Mouse (Mus musculus): Measurements from ENCODE around the gene Spon1. TPM values are rescaled to one million over a fixed set of nuclear protein-coding genes. Genes with fewer than 3 reads are reported as not detected.

The Spon1 gene
- polyA plus RNA-seq, 1 experiment from 2014 or later = 47.0 TPM

DNA sequence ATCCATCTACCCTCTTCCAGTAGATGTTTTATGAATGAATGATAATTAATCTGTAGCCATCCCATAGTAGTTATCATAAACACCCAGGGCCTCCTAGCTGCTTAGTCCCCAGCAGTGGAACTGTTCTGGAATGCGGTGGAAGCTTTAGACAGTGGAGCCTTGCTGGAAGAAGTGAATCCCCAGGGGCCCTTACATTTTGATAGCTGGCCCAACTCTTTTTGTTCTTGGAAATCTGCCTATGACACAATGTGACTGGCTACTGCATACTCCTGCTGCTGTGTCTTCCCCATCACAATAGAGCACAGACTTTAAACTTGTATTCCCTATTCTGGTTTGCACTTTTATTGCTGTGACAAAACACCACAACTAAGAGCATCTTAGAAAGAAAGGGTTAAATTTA lies 107.0 kb downstream of the Spon1 start:
- Histone ChIP-seq H3K4me2 (ENCODE audit: low read length) (no peak overlapping the region), H3K9ac (ENCODE audit: low read depth, low read length) (no peak overlapping the region), H3K9me3 (replicated peaks; ENCODE audit: control insufficient read depth, low read length, poor library complexity, severe bottlenecking) (no peaks in the 10 kb centered on the region), H3K27ac (ENCODE audit: low read length) (no peak overlapping the region), H3K4me1 (ENCODE audit: control insufficient read depth, insufficient read depth, low read length) (no peaks in the 10 kb centered on the region), H3K27me3 (ENCODE audit: control insufficient read depth, insufficient read depth, low read depth, low read length) (no peaks in the 10 kb centered on the region), H3K36me3 (ENCODE audit: control insufficient read depth, insufficient read depth, low read length) (no peaks in the 10 kb centered on the region), H3K4me3 (ENCODE audit: low read depth, low read length) (no peak overlapping the region)
- ATAC-seq = no peak
- 90% methylated on average over 1 of the region's 1 CpGs for WGBS

DNA sequence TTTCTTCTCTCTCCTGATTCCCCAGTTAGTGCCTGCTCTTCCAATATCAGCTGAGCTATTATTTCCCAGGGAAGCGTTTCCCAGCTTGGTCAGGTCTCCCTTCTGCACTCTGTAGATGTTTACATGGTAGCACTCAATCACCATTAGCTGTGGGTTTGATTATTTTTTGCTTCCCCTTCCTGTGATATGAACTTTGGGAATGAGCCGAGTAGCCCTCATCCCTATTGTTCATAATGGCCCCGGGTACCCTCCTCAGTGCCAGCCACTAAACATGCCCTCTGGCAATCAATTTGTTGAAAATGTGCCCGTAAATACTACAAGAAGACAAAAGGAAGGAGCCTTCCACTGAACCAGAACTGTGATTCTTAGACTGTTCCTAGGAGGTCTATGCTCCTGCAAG lies 111.7 kb downstream of the Spon1 start:
- Histone ChIP-seq H3K27ac (ENCODE audit: low read length) (no peak overlapping the region), H3K4me3 (ENCODE audit: low read depth, low read length) (no peak overlapping the region), H3K36me3 (ENCODE audit: control insufficient read depth, insufficient read depth, low read length) (no peaks in the 10 kb centered on the region), H3K4me1 (ENCODE audit: control insufficient read depth, insufficient read depth, low read length) (peaks cover 7% of the 10 kb centered on the region), H3K27me3 (ENCODE audit: control insufficient read depth, insufficient read depth, low read depth, low read length) (no peaks in the 10 kb centered on the region), H3K4me2 (ENCODE audit: low read length) (no peak overlapping the region), H3K9ac (ENCODE audit: low read depth, low read length) (no peak overlapping the region), H3K9me3 (replicated peaks; ENCODE audit: control insufficient read depth, low read length, poor library complexity, severe bottlenecking) (no peaks in the 10 kb centered on the region)
- ATAC-seq = no peak
- WGBS = 89% methylated on average over 4 of the region's 4 CpGs

DNA sequence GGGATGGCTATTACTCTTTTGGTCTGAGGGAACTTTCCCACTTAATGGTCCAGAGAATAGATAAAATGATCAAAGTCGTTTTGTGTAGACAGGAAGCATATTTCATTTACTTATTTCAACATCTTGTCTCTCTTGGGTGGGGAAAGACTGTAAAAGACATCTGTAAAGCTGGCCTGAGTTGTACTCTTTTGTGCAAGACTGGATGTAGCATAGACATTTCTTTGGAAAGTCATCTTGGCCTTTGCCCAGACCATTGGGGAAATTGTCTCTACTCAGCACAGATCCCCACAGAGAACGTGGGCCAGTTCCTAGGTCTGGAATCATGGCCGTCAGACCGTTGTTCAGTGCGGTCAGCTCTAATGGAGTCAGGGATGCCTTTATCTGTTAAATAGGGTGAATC lies 112.1 kb downstream of the Spon1 start:
- H3K36me3 ChIP-seq (ENCODE audit: control insufficient read depth, insufficient read depth, low read length) = no peaks in the 10 kb centered on the region
- no peak for ATAC-seq
- peaks cover 7% of the 10 kb centered on the region for H3K4me1 ChIP-seq (ENCODE audit: control insufficient read depth, insufficient read depth, low read length)
- no peak overlapping the region for H3K4me3 ChIP-seq (ENCODE audit: low read depth, low read length)
- no peak overlapping the region for H3K4me2 ChIP-seq (ENCODE audit: low read length)
- no peak overlapping the region for H3K27ac ChIP-seq (ENCODE audit: low read length)
- no peaks in the 10 kb centered on the region for H3K9me3 ChIP-seq (replicated peaks; ENCODE audit: control insufficient read depth, low read length, poor library complexity, severe bottlenecking)
- no peaks in the 10 kb centered on the region for H3K27me3 ChIP-seq (ENCODE audit: control insufficient read depth, insufficient read depth, low read depth, low read length)
- 90% methylated on average over 5 of the region's 5 CpGs for WGBS
- H3K9ac ChIP-seq (ENCODE audit: low read depth, low read length) = no peak overlapping the region

DNA sequence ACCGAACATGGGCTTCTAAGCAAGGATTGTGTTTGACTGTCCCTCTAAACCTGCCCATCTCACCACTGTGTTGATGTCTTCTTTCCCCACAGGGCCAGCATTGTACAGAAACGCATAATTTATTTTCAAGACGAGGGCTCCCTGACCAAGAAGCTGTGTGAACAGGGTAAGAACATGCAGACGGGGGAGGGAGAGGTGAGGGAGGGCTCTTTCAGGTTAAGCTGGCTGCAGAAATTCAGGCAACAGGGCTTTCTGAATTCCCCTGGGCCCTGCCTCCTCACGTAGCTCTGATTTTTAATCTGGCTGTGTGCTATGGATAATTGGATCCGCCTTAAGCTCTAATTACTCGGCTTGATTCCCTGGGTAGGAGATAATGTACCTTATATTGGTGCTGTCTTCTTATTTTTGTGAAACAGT lies 113.3 kb downstream of the Spon1 start:
- Histone ChIP-seq H3K27ac (ENCODE audit: low read length) (peak overlapping the region; percentile 55), H3K9ac (ENCODE audit: low read depth, low read length) (no peak overlapping the region), H3K27me3 (ENCODE audit: control insufficient read depth, insufficient read depth, low read depth, low read length) (no peaks in the 10 kb centered on the region), H3K36me3 (ENCODE audit: control insufficient read depth, insufficient read depth, low read length) (no peaks in the 10 kb centered on the region), H3K4me3 (ENCODE audit: low read depth, low read length) (no peak overlapping the region), H3K4me1 (ENCODE audit: control insufficient read depth, insufficient read depth, low read length) (peaks cover 7% of the 10 kb centered on the region), H3K4me2 (ENCODE audit: low read length) (no peak overlapping the region), H3K9me3 (replicated peaks; ENCODE audit: control insufficient read depth, low read length, poor library complexity, severe bottlenecking) (no peaks in the 10 kb centered on the region)
- ATAC-seq = peak; percentile 70
- WGBS = 21% methylated on average over 7 of the region's 7 CpGs

DNA sequence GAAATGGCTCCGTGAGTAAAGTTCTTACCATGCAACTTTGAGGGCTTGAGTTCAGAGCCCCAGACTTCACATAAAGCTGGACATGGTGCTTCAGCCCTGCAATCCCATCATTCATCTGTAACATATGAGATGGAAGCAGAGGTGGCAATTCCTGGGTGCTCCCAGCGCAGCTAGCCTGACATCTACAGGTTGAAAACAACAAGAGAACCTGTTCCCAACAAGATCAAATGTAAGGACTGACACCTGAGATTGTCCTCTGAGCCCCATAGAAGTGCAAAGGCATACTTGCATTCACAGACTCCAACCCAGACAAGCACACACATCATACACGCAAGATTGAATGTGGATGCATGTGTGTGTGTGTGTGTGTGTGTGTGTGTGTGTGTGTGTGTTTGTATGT lies 114.2 kb downstream of the Spon1 start:
- no peak overlapping the region for H3K27ac ChIP-seq (ENCODE audit: low read length)
- no peak overlapping the region for H3K9ac ChIP-seq (ENCODE audit: low read depth, low read length)
- H3K9me3 ChIP-seq (replicated peaks; ENCODE audit: control insufficient read depth, low read length, poor library complexity, severe bottlenecking) = no peaks in the 10 kb centered on the region
- 86% methylated on average over 3 of the region's 3 CpGs for WGBS
- no peaks in the 10 kb centered on the region for H3K36me3 ChIP-seq (ENCODE audit: control insufficient read depth, insufficient read depth, low read length)
- H3K4me3 ChIP-seq (ENCODE audit: low read depth, low read length) = no peak overlapping the region
- no peaks in the 10 kb centered on the region for H3K27me3 ChIP-seq (ENCODE audit: control insufficient read depth, insufficient read depth, low read depth, low read length)
- peaks cover 7% of the 10 kb centered on the region for H3K4me1 ChIP-seq (ENCODE audit: control insufficient read depth, insufficient read depth, low read length)
- no peak for ATAC-seq
- H3K4me2 ChIP-seq (ENCODE audit: low read length) = no peak overlapping the region

DNA sequence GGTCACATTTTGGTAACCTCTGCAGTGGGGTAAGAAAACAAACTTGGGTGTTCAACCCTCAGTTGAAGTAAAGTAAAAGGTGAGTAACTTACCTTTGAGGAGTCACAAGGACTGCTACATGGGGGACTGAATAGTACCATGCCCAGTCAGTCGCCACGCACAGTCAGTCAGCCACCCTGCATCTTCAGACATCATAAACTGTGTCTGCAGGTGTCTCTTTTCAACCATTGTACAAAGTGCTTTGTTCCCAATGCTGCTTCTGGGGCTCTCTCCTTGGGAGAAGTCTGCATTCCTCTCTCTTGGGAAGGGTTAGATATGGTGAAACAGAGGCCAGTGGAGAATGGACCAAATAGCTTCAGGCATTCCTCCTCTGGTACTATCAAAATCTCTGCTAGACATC lies 125.0 kb downstream of the Spon1 start:
- no peak overlapping the region for H3K4me2 ChIP-seq (ENCODE audit: low read length)
- ATAC-seq = no peak
- WGBS = 98% methylated on average over 2 of the region's 2 CpGs
- no peaks in the 10 kb centered on the region for H3K27me3 ChIP-seq (ENCODE audit: control insufficient read depth, insufficient read depth, low read depth, low read length)
- no peaks in the 10 kb centered on the region for H3K4me1 ChIP-seq (ENCODE audit: control insufficient read depth, insufficient read depth, low read length)
- H3K9ac ChIP-seq (ENCODE audit: low read depth, low read length) = no peak overlapping the region
- peaks cover 5% of the 10 kb centered on the region; the same call in 1 of the 2 replicates for H3K9me3 ChIP-seq (replicated peaks; ENCODE audit: control insufficient read depth, low read length, poor library complexity, severe bottlenecking)
- no peaks in the 10 kb centered on the region for H3K36me3 ChIP-seq (ENCODE audit: control insufficient read depth, insufficient read depth, low read length)
- no peak overlapping the region for H3K27ac ChIP-seq (ENCODE audit: low read length)
- no peak overlapping the region for H3K4me3 ChIP-seq (ENCODE audit: low read depth, low read length)

DNA sequence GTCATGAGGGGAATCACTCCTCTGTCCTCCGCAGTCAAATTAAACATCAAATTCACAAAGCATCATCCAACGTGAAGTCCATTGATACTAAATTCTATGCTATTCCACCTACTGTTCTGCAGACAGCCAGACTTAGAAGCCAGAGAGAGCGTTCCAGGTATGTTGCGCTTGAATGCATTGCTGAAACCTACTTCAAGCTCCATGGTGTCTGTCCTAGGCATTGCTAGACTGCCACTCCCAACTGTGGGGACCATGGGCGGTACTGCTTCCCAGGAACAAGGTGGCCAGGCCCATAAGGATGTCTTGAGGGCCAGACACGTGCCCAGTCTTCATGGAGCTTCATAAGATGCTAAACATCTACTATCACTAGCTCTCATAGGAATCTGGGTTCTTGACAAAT lies 125.7 kb downstream of the Spon1 start:
- Histone ChIP-seq H3K27ac (ENCODE audit: low read length) (no peak overlapping the region), H3K4me1 (ENCODE audit: control insufficient read depth, insufficient read depth, low read length) (no peaks in the 10 kb centered on the region), H3K9me3 (replicated peaks; ENCODE audit: control insufficient read depth, low read length, poor library complexity, severe bottlenecking) (peaks cover 5% of the 10 kb centered on the region; the same call in 1 of the 2 replicates), H3K36me3 (ENCODE audit: control insufficient read depth, insufficient read depth, low read length) (no peaks in the 10 kb centered on the region), H3K4me2 (ENCODE audit: low read length) (no peak overlapping the region), H3K27me3 (ENCODE audit: control insufficient read depth, insufficient read depth, low read depth, low read length) (no peaks in the 10 kb centered on the region), H3K4me3 (ENCODE audit: low read depth, low read length) (no peak overlapping the region), H3K9ac (ENCODE audit: low read depth, low read length) (no peak overlapping the region)
- no peak for ATAC-seq
- WGBS = 93% methylated on average over 6 of the region's 6 CpGs

DNA sequence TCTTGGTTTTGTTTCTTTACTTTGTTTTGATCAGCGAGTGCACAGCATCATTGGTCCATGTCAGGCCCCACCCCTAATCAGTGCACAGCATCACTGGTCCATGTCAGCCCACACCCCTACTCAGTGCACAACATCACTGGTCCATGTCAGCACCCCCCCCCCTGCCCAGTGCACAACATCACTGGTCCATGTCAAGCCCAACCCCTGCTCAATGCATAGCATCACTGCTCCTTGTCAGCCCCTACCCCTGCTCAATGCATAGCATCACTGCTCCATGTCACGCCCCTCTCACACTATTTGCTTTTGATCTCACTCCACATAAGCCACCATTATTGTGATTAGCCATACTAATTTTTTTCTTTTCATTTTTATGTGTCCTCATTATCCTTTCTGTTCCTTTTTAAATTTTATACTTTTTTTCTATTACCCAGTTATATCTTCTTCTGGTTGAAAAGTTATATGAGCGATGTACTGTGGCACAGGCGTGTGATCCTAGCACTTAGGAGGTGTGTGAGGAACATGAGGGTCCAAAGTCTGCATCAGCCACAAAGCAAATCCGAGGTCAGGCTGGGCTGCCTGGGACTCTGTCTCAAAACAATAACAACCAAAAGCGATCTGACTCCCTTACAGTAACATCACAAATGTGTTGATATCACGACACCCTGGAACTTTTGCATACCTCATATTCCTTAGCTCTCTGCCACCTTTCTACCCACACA lies 128.3 kb downstream of the Spon1 start:
- Histone ChIP-seq H3K4me1 (ENCODE audit: control insufficient read depth, insufficient read depth, low read length) (no peaks in the 10 kb centered on the region), H3K9ac (ENCODE audit: low read depth, low read length) (no peak overlapping the region), H3K27me3 (ENCODE audit: control insufficient read depth, insufficient read depth, low read depth, low read length) (no peaks in the 10 kb centered on the region), H3K27ac (ENCODE audit: low read length) (no peak overlapping the region), H3K4me2 (ENCODE audit: low read length) (no peak overlapping the region), H3K36me3 (ENCODE audit: control insufficient read depth, insufficient read depth, low read length) (no peaks in the 10 kb centered on the region), H3K9me3 (replicated peaks; ENCODE audit: control insufficient read depth, low read length, poor library complexity, severe bottlenecking) (peaks cover 5% of the 10 kb centered on the region; the same call in 1 of the 2 replicates), H3K4me3 (ENCODE audit: low read depth, low read length) (no peak overlapping the region)
- WGBS = 87% methylated on average over 7 of the region's 7 CpGs
- no peak for ATAC-seq

DNA sequence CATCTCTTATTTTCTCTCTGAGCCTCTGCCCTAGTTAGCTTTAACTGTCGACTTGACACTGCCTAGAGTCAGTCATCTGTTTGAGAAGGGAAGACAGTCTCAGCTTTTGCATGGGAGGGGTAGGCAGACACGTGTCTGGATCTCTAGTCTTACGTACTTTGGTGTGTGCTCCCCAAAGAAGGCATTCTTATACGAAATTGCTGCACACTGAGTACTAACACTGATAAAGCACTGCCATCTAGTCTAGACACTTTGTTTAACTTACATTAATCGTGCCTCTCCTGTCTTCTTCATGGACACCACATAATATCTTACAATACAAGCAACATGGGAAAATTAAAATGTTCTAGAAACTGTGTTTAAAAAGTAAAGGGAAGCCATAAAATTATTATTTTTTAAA lies 129.5 kb downstream of the Spon1 start:
- Histone ChIP-seq H3K9ac (ENCODE audit: low read depth, low read length) (no peak overlapping the region), H3K4me2 (ENCODE audit: low read length) (no peak overlapping the region), H3K9me3 (replicated peaks; ENCODE audit: control insufficient read depth, low read length, poor library complexity, severe bottlenecking) (peaks cover 5% of the 10 kb centered on the region; the same call in 1 of the 2 replicates), H3K4me1 (ENCODE audit: control insufficient read depth, insufficient read depth, low read length) (no peaks in the 10 kb centered on the region), H3K4me3 (ENCODE audit: low read depth, low read length) (no peak overlapping the region), H3K36me3 (ENCODE audit: control insufficient read depth, insufficient read depth, low read length) (no peaks in the 10 kb centered on the region), H3K27ac (ENCODE audit: low read length) (no peak overlapping the region), H3K27me3 (ENCODE audit: control insufficient read depth, insufficient read depth, low read depth, low read length) (no peaks in the 10 kb centered on the region)
- WGBS = 68% methylated on average over 5 of the region's 5 CpGs
- no peak for ATAC-seq
